Mouse (Mus musculus) hindbrain, embryonic 16.5 days (tissue): ENCODE data around the gene Aplp2. TPM values are rescaled to one million over a fixed set of nuclear protein-coding genes. Genes with fewer than 3 reads are reported as not detected.

ENCODE experiments used
- ATAC-seq: fragments of 200-750 bp; cut with Nextera tagmentation; 2 replicates; pipeline ENCODE4 v1.8.0; 2017; ENCODE audit warnings: moderate TSS enrichment, moderate library complexity
- H3K27ac ChIP-seq: fragments of 300-500 bp; sonication (generic); 2 replicates; pipeline ENCODE4 v1.5.1; 2014; ENCODE audit warnings: low read depth, mild to moderate bottlenecking, control low read depth, low read length, moderate library complexity
- H3K27me3 ChIP-seq: fragments of 300-500 bp; sonication (generic); replicated peaks from 2 replicates; pipeline ENCODE4 v1.6.1; 2014; ENCODE audit warnings: low read length; ENCODE audit not compliant: control insufficient read depth, insufficient read depth
- H3K36me3 ChIP-seq: fragments of 300-500 bp; sonication (generic); 2 replicates; pipeline ENCODE4 v1.6.1; 2014; ENCODE audit warnings: mild to moderate bottlenecking, low read length, moderate library complexity, mixed read lengths; ENCODE audit not compliant: control insufficient read depth, insufficient read depth
- H3K4me1 ChIP-seq: fragments of 300-500 bp; sonication (generic); 2 replicates; pipeline ENCODE4 v1.6.1; 2014; ENCODE audit warnings: low read depth, low read length; ENCODE audit not compliant: control insufficient read depth, insufficient read depth
- H3K4me2 ChIP-seq: fragments of 300-500 bp; sonication (generic); 2 replicates; pipeline ENCODE4 v1.6.1; 2014; ENCODE audit warnings: mild to moderate bottlenecking, low read length, control low read depth, moderate library complexity
- H3K4me3 ChIP-seq: fragments of 300-500 bp; sonication (generic); 2 replicates; pipeline ENCODE4 v1.5.1; 2014; ENCODE audit warnings: mild to moderate bottlenecking, low read length, control low read depth, moderate library complexity
- H3K9ac ChIP-seq: fragments of 300-500 bp; sonication (generic); 2 replicates; pipeline ENCODE4 v1.6.1; 2014; ENCODE audit warnings: low read depth, mild to moderate bottlenecking, control low read depth, low read length, moderate library complexity
- H3K9me3 ChIP-seq: fragments of 300-500 bp; sonication (generic); 2 replicates; pipeline ENCODE4 v1.6.1; 2014; ENCODE audit warnings: mild to moderate bottlenecking, low read length, moderate library complexity; ENCODE audit not compliant: control insufficient read depth
- WGBS: fragments of 180-500 bp; shearing (Covaris S2); extraction: QIAGEN DNeasy Blood & Tissue Kit; methylation state at CpG from one replicate; pipeline ENCODE4 v1.1.7; 2014; 5-methylcytosine and 5-hydroxymethylcytosine counted together
- polyA plus RNA-seq: library from polyadenylated mRNA; unstranded; fragments of >200 nt; fragmentation: Nextera tagmentation; extraction: Ambion mirVana; gene quantifications from 2 replicates; pipeline ENCODE4 v1.2.1, GENCODE M21; 2015

The Aplp2 gene
- 464 and 482 TPM in 2 replicates for polyA plus RNA-seq

DNA sequence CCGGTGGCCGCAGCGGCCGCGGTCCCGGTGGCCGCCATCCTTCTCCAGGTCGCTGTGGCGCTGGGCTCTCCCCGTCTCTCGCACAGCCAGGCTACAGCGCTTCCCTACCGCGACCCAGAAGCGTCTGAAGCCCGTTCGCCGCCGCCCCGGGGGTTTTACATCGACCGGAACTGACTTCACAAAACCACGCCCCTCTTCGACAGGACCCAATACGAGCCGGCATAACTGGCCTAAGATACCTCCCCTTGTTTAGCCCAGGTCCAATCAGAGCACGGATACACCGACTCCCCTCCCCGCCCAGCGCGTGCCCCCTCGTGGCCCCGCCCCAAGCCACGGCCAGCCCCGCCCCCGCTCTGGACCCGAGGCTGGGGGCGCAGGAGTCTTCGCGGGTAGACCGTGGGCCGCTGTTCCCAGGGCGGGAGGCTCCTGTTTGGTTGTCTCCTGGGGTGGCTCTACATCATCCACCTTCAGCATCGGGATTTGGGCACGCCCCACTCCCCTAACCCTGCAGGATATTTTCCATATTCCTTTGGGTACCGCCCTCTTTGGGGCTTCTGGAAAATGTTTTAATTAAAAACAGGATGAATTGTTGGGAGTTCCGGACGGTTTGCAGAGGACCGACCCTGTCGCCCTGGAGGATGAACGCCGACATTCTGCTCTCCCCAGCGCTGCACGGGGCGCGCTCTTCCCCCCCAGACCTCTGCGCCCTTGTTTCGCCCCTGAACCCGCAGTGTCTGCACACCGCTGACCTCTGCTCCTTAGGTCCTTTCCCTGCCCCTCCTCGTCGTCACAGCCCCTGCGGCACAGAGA, at the start of gene Aplp2:
Aplp2 (minus strand) TSS at position 126 of the 810 bp plus-strand sequence.
- Histone ChIP-seq H3K9me3 (no peaks in the 10 kb centered on the region), H3K9ac (peak within 1 kb of the TSS; percentile 97), H3K4me2 (peak within 1 kb of the TSS; percentile 98), H3K27me3 (no peaks in the 10 kb centered on the region), H3K27ac (peak within 1 kb of the TSS; percentile 93), H3K36me3 (no peaks in the 10 kb centered on the region), H3K4me3 (peak within 1 kb of the TSS; percentile 98), H3K4me1 (peaks cover 21% of the 10 kb centered on the region)
- under 1% methylated on average over 56 of the region's 63 CpGs for WGBS
- ATAC-seq = peak; percentile 99

- no peak for ATAC-seq
- WGBS = 61% methylated on average over 4 of the region's 4 CpGs
- H3K9me3 ChIP-seq = no peaks in the 10 kb centered on the region
- no peaks in the 10 kb centered on the region for H3K36me3 ChIP-seq
- H3K9ac ChIP-seq = no peak overlapping the region
- no peak overlapping the region for H3K4me3 ChIP-seq
- H3K27ac ChIP-seq = no peak overlapping the region
- H3K4me1 ChIP-seq = no peaks in the 10 kb centered on the region
- no peak overlapping the region for H3K4me2 ChIP-seq
- H3K27me3 ChIP-seq = no peaks in the 10 kb centered on the region
These were observed 48.6 kb upstream of the Aplp2 start for GRCm38 (mm10) chr9:31260219-31260618.

DNA sequence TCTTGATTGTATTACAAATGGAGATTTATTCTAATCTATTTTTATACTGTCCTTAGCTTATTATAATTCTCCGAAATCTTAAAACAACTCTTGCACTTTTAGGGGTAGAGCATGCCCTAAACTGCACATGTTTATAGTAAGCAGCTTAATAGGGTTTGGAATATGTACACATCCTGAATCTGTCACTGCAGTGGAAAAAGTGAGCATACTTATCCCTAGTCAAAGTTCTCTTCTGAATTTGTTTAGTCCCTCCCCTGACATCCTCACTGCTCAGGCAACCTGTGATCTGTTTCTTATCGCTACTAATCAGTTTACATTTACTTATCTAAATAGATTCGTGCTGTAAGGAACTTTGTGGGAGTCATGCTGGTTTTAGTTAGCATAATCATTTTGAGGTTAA, 46.6 kb upstream of the Aplp2 start:
- 74% methylated on average over 3 of the region's 3 CpGs for WGBS
- Histone ChIP-seq H3K27ac (no peak overlapping the region), H3K4me3 (no peak overlapping the region), H3K9me3 (no peaks in the 10 kb centered on the region), H3K4me1 (no peaks in the 10 kb centered on the region), H3K36me3 (no peaks in the 10 kb centered on the region), H3K27me3 (no peaks in the 10 kb centered on the region), H3K4me2 (no peak overlapping the region), H3K9ac (no peak overlapping the region)
- no peak for ATAC-seq

GRCm38 (mm10) chr9:31255953-31256352, 44.3 kb upstream of the Aplp2 start:
- no peak overlapping the region for H3K4me2 ChIP-seq
- H3K36me3 ChIP-seq = no peaks in the 10 kb centered on the region
- no peak for ATAC-seq
- no peaks in the 10 kb centered on the region for H3K27me3 ChIP-seq
- H3K4me3 ChIP-seq = no peak overlapping the region
- H3K4me1 ChIP-seq = no peaks in the 10 kb centered on the region
- H3K27ac ChIP-seq = no peak overlapping the region
- 74% methylated on average over 7 of the region's 7 CpGs for WGBS
- H3K9me3 ChIP-seq = no peaks in the 10 kb centered on the region
- H3K9ac ChIP-seq = no peak overlapping the region

DNA sequence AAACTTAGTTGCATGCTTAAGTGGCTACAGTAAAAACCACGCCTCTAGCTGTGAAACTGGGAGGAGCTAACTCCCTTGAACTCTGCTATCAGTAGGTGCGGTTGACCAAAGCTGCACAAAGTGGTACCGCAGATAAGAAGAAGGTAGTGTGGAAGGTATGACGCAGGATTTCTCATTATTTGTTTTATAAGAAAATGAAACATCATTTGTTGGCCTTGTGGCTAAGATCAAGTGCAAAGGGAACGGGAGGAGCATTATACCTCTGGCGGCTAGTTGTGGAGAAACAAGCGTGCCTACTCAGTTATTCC, 43.0 kb upstream of the Aplp2 start:
- H3K27ac ChIP-seq = no peak overlapping the region

GRCm38 (mm10) chr9:31253866-31254696, 42.5 kb upstream of the Aplp2 start:
- 79% methylated on average over 11 of the region's 11 CpGs for WGBS
- no peaks in the 10 kb centered on the region for H3K4me1 ChIP-seq
- no peak overlapping the region for H3K9ac ChIP-seq
- ATAC-seq = no peak
- no peak overlapping the region for H3K4me3 ChIP-seq
- H3K9me3 ChIP-seq = no peaks in the 10 kb centered on the region
- no peaks in the 10 kb centered on the region for H3K36me3 ChIP-seq
- no peak overlapping the region for H3K27ac ChIP-seq
- no peak overlapping the region for H3K4me2 ChIP-seq
- no peaks in the 10 kb centered on the region for H3K27me3 ChIP-seq

More for the DNA sequence above, 43.0 kb upstream of the Aplp2 start:
- ATAC-seq = no peak
- H3K4me3 ChIP-seq = no peak overlapping the region
- H3K9ac ChIP-seq = no peak overlapping the region
- H3K4me1 ChIP-seq = no peaks in the 10 kb centered on the region
- no peaks in the 10 kb centered on the region for H3K36me3 ChIP-seq
- no peaks in the 10 kb centered on the region for H3K9me3 ChIP-seq
- H3K4me2 ChIP-seq = no peak overlapping the region
- 95% methylated on average over 7 of the region's 7 CpGs for WGBS
- H3K27me3 ChIP-seq = no peaks in the 10 kb centered on the region

- Histone ChIP-seq H3K36me3 (no peaks in the 10 kb centered on the region), H3K27me3 (no peaks in the 10 kb centered on the region), H3K4me2 (no peak overlapping the region), H3K4me3 (no peak overlapping the region), H3K4me1 (no peaks in the 10 kb centered on the region), H3K27ac (no peak overlapping the region), H3K9ac (no peak overlapping the region), H3K9me3 (no peaks in the 10 kb centered on the region)
- 63% methylated on average over 10 of the region's 10 CpGs for WGBS
- ATAC-seq = no peak
These were observed 41.7 kb upstream of the Aplp2 start for GRCm38 (mm10) chr9:31253311-31253734.

DNA sequence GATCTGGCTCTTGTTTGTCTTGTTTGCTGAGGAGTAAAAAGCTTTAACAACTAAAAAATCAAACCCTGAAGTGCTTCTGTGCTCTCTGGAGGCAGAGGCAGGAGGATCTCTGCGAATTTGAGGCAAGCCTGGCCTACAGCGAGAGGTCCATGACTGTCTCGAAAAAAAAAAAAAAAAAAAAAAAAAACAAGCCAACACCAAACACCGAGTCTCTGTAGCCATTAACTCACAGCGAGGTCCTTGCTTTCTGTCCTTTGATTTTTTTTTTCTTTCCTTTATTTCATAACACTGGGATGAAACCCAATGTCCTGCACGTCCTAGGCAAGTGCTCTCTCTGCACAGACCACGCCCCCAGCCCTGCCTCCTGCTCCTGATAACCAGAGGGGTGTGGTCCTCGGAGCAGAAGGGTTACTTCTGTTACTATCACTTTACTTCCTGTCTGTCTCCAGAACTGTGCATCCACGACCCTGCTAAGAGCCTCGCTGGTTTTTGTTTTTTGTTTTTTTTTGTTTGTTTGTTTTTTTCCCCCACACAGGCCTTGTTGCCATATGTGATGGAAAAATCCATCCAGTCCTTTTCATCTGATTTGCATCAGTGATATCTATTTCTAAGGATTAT, 40.7 kb upstream of the Aplp2 start:
- Histone ChIP-seq H3K27ac (no peak overlapping the region), H3K4me2 (no peak overlapping the region), H3K9me3 (no peaks in the 10 kb centered on the region), H3K36me3 (no peaks in the 10 kb centered on the region), H3K4me1 (no peaks in the 10 kb centered on the region), H3K27me3 (no peaks in the 10 kb centered on the region), H3K9ac (no peak overlapping the region), H3K4me3 (no peak overlapping the region)
- no peak for ATAC-seq
- 87% methylated on average over 10 of the region's 10 CpGs for WGBS
